Mouse (Mus musculus): ENCODE results near the gene Trp53.

DNA sequence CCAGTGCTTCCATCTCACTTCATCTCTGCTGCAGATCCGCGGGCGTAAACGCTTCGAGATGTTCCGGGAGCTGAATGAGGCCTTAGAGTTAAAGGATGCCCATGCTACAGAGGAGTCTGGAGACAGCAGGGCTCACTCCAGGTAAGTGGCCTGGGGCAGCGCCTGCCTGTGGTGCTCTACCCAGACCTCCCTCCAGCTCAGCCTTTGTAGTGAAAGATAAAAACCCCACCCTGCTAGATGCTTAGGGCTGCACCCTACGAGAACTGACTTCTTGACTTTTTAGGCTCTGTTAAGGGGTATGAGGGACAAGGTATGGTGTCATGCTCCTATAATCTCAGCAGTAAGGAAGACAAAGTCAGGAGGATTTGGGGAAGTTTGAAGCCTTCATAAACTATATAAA lies 10.5 kb downstream of the Trp53 start:
- no peak for TF ChIP-seq CTCF (IDR thresholded peaks at IDR 0.05; ENCODE audit: low read depth)
- no peak for TF ChIP-seq EP300 (IDR thresholded peaks at IDR 0.05; ENCODE audit: low read depth)

Measured in liver, postnatal 0 days (tissue).